Mouse (Mus musculus): ENCODE data around the gene S100a10.
"Not testable (repeated sequence)": the region's sequence is repeated elsewhere in the genome, so short reads cannot be mapped to it uniquely, and the experiment has no call there.

The S100a10 gene

GRCm38 (mm10) chr3:93554981-93555877 lies at the start of gene S100a10:
Gene S100a10 (plus strand): TSS chr3:93555080.
- peak; percentile 76 for DNase-seq

DNA sequence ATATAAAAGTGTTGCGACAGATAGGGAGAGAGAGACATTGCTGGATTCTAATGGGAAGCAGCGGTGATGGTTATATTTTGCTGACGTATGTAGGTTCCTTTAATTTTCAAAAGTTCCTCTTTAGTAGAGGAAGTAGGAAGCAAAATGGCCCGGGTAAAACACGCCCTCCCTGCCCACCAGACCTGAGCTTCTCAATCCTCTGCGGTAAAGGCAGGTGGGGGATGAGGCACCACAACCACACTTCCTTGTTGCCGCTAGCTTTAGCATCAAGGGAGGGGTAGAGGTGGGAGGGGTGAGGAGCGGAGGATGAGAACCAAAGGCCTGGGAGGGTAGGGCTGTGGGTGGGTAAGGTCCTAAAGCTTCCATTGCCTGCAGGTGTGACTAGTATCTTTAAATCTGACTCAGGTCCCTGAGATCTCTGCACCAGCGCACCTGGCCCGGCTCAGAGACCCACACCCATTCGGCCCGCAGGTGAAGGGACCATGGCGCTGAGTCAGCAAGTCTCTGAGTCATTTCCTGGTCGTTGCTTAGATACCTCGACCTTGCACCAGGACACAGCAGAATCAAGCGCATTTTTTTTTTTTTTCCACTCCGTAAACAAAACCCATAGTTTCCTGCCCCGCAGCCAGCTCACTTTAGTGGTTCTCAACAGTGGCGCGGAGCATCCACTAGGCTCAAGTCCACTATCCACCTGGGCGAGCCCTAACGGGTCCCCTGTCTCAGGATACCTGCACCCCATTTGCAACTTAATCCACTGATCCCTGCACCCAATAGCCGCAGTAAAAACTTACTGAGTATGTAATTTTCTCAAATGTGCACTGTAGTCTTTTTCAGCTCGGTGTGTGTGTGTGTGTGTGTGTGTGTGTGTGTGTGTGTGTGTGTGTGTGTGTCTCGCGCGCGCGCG lies 48.7 kb upstream of the S100a10 start:
- peak; percentile 45 for DNase-seq

GRCm38 (mm10) chr3:93506881-93507325 lies 48.0 kb upstream of the S100a10 start:
- DNase-seq: no peak

- DNase-seq: no peak
Observed at GRCm38 (mm10) chr3:93509301-93509700, 45.6 kb upstream of the S100a10 start.

GRCm38 (mm10) chr3:93511036-93511435 lies 43.8 kb upstream of the S100a10 start:
- no peak for DNase-seq

- no peak for DNase-seq
Observed at GRCm38 (mm10) chr3:93511801-93512200, 43.1 kb upstream of the S100a10 start.

- DNase-seq: peak; percentile 56
Observed at GRCm38 (mm10) chr3:93512386-93513101, 42.3 kb upstream of the S100a10 start.

- no peak for DNase-seq
Observed at GRCm38 (mm10) chr3:93514628-93515027, 40.3 kb upstream of the S100a10 start.

DNA sequence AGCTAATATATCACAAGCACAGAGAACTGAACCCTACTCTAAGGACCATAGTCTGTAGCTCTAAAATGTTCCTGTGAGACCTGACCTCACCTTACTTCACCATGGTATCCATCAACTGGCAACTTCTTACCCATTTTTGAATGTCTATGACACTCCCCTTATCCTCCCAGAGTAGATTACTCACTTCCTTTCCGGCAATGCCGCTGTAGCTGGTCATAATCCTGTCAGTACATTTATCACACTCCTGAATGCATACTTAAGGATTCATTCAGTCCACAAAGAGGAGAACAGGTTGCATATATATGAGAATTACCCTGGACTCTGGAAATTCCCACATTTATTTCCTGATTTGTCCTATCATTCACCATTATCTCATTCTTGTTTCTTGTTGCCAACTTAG lies 37.5 kb upstream of the S100a10 start:
- no peak for DNase-seq

GRCm38 (mm10) chr3:93519856-93520329 lies 35.0 kb upstream of the S100a10 start:
- no peak for DNase-seq

- DNase-seq: peak; percentile 56
Observed at GRCm38 (mm10) chr3:93520330-93521193, 34.3 kb upstream of the S100a10 start, which contains the start of gene S100a11. Gene S100a11 (plus strand): TSS chr3:93520488.

- no peak for DNase-seq
Observed at GRCm38 (mm10) chr3:93521462-93522057, 33.3 kb upstream of the S100a10 start.

- DNase-seq: peak; percentile 75
Observed at GRCm38 (mm10) chr3:93522611-93523010, 32.3 kb upstream of the S100a10 start.

- no peak for DNase-seq
Observed at GRCm38 (mm10) chr3:93527300-93527699, 27.6 kb upstream of the S100a10 start.

DNA sequence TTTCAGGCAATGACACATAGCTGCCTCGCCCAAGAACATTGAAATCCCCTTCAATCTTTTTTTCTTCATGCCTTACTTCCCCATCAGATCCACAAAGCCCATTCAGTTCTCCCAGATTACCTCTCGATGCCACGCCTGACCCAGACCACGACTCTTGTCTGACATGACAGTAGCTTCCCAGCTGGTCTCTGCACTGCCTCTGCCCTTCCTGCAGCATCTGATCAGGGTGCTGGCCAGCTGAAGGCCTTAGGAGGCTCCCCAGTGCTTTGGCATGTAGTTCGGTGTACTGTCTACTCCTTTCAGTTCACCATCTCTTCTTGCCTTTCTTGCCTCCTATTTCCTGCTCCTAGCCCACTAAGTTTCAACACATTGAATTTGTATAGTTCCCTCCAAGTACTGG lies 26.1 kb upstream of the S100a10 start:
- DNase-seq: no peak

GRCm38 (mm10) chr3:93537068-93537576 lies 17.8 kb upstream of the S100a10 start:
- peak; percentile 32 for DNase-seq

GRCm38 (mm10) chr3:93538486-93538885 lies 16.4 kb upstream of the S100a10 start:
- DNase-seq: no peak

- DNase-seq: no peak
Observed at GRCm38 (mm10) chr3:93541501-93541900, 13.4 kb upstream of the S100a10 start.

DNA sequence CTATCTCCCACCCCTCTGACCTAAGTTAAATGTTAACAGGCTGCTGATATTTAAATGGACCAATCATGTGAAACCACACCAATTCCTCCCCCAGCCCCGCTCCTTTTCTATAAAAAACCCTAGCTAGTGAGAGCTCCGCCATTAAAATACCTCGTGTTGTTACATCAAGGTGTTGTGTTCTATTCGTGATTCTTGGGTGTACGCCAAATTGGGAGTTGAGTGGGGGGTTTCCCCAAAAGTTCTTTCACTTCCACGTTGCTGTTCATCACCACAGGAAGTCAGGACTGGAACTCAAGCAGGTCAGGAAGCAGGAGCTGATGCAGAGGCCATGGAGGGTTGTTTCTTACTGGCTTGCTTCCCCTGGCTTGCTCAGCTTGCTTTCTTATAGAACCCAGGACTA lies 10.7 kb upstream of the S100a10 start:
- DNase-seq: not testable (repeated sequence)

GRCm38 (mm10) chr3:93547099-93547648 lies 7.7 kb upstream of the S100a10 start:
- peak; percentile 95 for DNase-seq

Data from kidney, adult 9 months (tissue).